Mouse (Mus musculus): Measurements from ENCODE around the gene Alg14. TPM values are rescaled to one million over a fixed set of nuclear protein-coding genes. Genes with fewer than 3 reads are reported as not detected.

Gene Alg14
- polyA plus RNA-seq, 1 experiment, result 20.2 TPM

DNA sequence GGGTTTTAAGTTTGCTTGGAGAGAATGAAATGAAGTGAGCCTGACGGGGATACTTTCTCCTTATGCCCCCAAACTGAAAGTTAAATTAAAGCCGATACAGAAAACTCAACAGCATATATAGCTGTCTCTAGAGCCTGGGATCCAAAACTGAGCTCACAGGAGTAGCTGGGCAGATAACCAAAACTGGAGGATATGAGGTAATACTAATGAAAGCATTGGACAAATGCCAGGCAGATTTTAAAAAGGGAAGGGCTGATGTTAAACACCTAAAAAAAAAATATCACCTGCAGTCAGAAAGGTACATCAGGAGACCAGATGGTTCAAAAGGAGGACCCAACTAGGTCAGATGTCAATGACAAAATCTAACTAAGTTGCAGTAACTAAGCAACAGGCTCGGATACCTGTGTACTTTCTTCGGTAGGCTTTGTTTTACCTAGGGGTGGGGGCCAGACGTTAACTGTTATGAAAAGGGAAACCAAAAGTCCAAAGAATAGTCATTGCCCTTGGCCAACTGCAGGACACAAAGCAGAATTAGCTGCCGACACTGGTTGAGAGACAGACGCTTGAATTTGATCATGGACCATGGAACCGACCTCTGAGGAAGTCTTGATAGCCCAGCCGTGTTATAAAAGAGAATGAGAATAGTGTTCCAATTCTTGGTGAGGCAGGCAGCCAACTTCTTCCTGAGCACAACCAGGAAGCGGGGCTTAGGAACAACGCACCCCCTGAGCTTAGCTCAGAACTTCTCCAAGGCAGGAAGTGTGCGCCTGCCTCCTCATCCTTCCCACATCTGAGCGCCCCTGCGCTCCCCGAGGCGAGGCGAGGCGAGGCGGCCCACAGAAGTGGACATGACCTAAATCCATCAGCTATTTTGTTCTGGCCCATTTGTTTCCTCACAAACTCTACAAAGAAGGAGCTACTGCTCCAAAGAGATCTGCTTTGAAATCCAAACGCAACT is 32.8 kb upstream of the Alg14 start:
- TF ChIP-seq CTCF (IDR thresholded peaks at IDR 0.05; ENCODE audit: extremely low read depth, insufficient read depth, low read length), result no peak
- 0 out of 2 replicates have a peak, but pooled peaks have one; percentile 12 for TF ChIP-seq POLR2A (IDR thresholded peaks at IDR 0.05; ENCODE audit: extremely low read depth, insufficient read depth, low read length)
- Histone ChIP-seq H3K4me1 (ENCODE audit: control insufficient read depth, insufficient read depth, low read length) (peaks cover 3% of the 10 kb centered on the region; the same call in 1 of the 2 replicates), H3K4me3 (ENCODE audit: insufficient read depth, low read length) (no peak overlapping the region), H3K27ac (ENCODE audit: insufficient read depth, low read length) (peak overlapping the region; percentile 64)

DNA sequence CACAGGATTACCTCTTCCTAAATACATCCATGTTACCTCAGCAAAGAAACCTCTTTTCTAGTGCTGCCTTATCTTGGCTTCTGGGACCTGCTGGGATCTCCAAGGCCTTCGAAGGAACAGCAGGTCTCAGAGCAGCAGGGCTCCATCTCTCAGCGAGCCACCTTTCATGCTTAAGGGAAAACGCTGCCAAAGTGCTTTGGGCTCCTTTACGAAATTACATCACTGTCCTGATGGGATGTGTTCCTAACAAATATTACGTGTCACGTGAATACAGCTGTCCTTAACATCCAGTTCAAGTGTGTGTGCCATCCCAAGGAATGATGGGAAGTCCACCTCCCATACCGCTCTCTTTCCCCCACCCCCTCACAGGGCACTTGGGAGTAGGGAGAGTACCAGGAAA is 31.5 kb upstream of the Alg14 start:
- no peak overlapping the region for H3K4me3 ChIP-seq (ENCODE audit: insufficient read depth, low read length)
- TF ChIP-seq CTCF (IDR thresholded peaks at IDR 0.05; ENCODE audit: extremely low read depth, insufficient read depth, low read length) (no peak), POLR2A (IDR thresholded peaks at IDR 0.05; ENCODE audit: extremely low read depth, insufficient read depth, low read length) (no peak)
- H3K4me1 ChIP-seq (ENCODE audit: control insufficient read depth, insufficient read depth, low read length), result peaks cover 3% of the 10 kb centered on the region; the same call in 1 of the 2 replicates
- no peak overlapping the region for H3K27ac ChIP-seq (ENCODE audit: insufficient read depth, low read length)

DNA sequence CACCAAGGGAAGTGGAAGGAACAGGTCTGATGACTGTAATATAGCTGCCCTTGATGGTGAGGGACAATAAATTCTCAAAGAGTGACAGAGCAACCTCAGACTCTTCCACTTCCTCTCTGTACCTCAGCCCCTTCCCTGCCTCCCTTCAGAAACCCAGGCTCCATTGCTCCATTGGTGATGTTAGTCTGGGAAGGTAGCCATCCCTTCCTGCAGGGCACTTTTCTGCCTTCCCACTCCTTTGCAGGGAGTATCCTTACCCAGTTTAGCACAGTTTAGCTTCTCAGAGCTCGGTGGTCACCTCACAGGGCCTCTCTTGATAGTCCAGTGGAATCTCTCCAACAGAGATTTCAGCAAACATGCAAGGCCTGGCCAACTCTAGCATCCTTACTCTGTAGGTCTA is 30.7 kb upstream of the Alg14 start:
- no peak overlapping the region for H3K4me3 ChIP-seq (ENCODE audit: insufficient read depth, low read length)

DNA sequence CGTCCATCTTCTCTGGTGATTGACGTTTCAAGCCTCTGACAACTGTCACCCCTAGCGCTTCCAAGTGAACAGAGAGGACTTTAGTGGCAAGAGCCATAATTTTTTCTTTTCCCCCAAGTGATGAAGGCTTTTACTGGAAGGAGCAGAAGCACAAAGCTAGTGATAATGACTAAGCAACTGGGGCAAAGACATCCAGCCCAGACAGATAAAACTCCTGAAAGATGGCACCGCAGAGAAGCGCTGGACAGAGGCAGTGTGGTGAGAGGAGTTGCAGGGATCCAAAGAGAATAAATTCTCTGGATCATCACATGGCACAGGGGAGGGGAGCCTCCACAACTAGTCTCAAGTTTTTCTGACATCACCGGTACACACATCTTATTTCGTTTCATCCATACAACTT is 30.3 kb upstream of the Alg14 start:
- Histone ChIP-seq H3K4me3 (ENCODE audit: insufficient read depth, low read length) (0 out of 2 replicates have a peak overlapping the region, but pooled peaks have one; percentile 8), H3K4me1 (ENCODE audit: control insufficient read depth, insufficient read depth, low read length) (peaks cover 3% of the 10 kb centered on the region; the same call in 1 of the 2 replicates), H3K27ac (ENCODE audit: insufficient read depth, low read length) (no peak overlapping the region)
- TF ChIP-seq CTCF (IDR thresholded peaks at IDR 0.05; ENCODE audit: extremely low read depth, insufficient read depth, low read length), result no peak
- no peak for TF ChIP-seq POLR2A (IDR thresholded peaks at IDR 0.05; ENCODE audit: extremely low read depth, insufficient read depth, low read length)

More for the DNA sequence above, 30.7 kb upstream of the Alg14 start:
- peaks cover 3% of the 10 kb centered on the region; the same call in 1 of the 2 replicates for H3K4me1 ChIP-seq (ENCODE audit: control insufficient read depth, insufficient read depth, low read length)
- no peak overlapping the region for H3K27ac ChIP-seq (ENCODE audit: insufficient read depth, low read length)
- TF ChIP-seq CTCF (IDR thresholded peaks at IDR 0.05; ENCODE audit: extremely low read depth, insufficient read depth, low read length), result no peak
- TF ChIP-seq POLR2A (IDR thresholded peaks at IDR 0.05; ENCODE audit: extremely low read depth, insufficient read depth, low read length), result no peak

DNA sequence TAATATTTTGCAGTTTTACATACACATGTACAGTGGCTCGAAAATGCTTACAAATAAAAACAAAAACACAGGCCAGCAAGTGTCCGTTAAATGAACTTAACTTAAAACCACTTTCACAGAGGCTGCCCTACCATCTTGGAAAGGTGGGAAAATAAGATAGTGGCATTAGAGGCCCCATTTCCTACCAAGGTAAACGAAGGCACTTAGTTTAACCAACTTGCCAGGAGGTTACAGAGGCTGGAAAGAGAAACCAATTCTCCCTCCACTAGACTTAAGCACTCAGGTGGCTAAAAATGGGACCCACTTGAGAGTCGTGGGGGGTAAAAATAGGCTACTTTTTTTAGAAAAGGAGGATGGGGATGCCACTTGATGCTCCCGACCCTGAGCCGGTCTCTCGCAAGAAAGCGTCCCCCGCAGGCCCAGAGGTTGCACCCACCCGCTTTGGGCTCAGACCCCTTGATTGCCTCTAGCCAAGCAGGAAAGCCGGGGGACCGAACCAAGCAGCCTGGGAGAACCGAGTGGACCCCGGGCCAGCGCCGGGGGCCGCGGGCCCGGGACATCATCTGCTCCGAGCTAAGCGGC is 29.5 kb upstream of the Alg14 start:
- Histone ChIP-seq H3K4me3 (ENCODE audit: insufficient read depth, low read length) (peak overlapping the region; percentile 63), H3K4me1 (ENCODE audit: control insufficient read depth, insufficient read depth, low read length) (peaks cover 3% of the 10 kb centered on the region; the same call in 1 of the 2 replicates), H3K27ac (ENCODE audit: insufficient read depth, low read length) (no peak overlapping the region)
- TF ChIP-seq POLR2A (IDR thresholded peaks at IDR 0.05; ENCODE audit: extremely low read depth, insufficient read depth, low read length), result no peak
- no peak for TF ChIP-seq CTCF (IDR thresholded peaks at IDR 0.05; ENCODE audit: extremely low read depth, insufficient read depth, low read length)

DNA sequence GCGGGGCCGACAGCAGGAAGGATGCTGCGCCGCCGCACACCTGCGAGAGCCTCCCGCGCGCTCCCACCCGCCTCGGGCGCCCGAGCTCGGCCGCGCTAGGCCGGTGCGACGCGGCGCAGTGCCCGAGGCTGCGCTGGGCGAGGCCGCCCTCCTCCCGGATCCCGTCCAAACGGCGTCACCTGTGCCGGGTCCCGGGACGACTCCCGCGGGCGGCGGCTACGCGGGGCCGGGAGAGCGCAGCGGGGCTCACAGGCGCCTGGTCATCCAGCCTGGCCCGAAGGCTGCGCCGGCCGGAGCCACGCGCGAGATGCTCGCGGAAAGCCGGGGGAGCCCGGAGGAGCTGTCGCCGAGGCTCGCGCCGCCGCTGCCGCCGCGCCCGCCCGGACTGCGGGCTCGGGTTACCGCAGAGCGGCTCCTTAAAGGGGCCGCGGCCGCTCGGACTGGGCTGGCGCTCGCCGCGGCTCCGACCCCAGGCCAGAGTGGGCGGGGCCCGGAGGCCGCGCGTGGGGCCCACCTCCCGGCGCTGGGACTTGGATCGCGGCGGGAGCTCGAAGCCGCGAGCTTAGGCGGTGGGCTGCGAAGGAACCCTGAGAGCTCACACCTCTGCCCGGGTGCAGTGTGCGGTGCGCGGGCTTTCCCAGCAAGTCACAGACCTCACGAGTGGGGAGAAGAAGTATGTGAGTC is 28.9 kb upstream of the Alg14 start:
- H3K27ac ChIP-seq (ENCODE audit: insufficient read depth, low read length), result peak overlapping the region; percentile 53
- TF ChIP-seq CTCF (IDR thresholded peaks at IDR 0.05; ENCODE audit: extremely low read depth, insufficient read depth, low read length) (no peak), POLR2A (IDR thresholded peaks at IDR 0.05; ENCODE audit: extremely low read depth, insufficient read depth, low read length) (no peak)
- H3K4me3 ChIP-seq (ENCODE audit: insufficient read depth, low read length), result peak overlapping the region; percentile 63
- peaks cover 3% of the 10 kb centered on the region; the same call in 1 of the 2 replicates for H3K4me1 ChIP-seq (ENCODE audit: control insufficient read depth, insufficient read depth, low read length)

DNA sequence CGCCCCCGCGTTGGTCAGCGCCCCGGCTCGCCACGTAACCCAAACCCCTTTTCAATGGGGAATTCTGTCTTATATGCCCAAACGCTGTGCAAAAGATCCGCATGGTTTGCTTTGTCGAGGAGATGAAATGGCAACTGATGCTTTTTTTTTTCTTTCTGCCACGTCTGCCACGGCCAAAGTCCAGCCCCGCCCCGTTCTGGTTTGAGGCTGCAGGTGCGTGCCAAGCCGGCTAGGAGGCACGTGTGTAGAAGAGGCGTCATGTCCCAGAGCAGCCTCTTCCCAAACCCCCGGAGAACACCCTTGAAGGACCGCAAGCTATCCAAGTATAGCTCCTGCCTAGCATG is 28.4 kb upstream of the Alg14 start:
- H3K4me3 ChIP-seq (ENCODE audit: insufficient read depth, low read length), result peak overlapping the region; percentile 63
- H3K4me1 ChIP-seq (ENCODE audit: control insufficient read depth, insufficient read depth, low read length), result peaks cover 2% of the 10 kb centered on the region; the same call in 1 of the 2 replicates
- TF ChIP-seq POLR2A (IDR thresholded peaks at IDR 0.05; ENCODE audit: extremely low read depth, insufficient read depth, low read length) (no peak), CTCF (IDR thresholded peaks at IDR 0.05; ENCODE audit: extremely low read depth, insufficient read depth, low read length) (no peak)
- H3K27ac ChIP-seq (ENCODE audit: insufficient read depth, low read length), result peak overlapping the region; percentile 53

DNA sequence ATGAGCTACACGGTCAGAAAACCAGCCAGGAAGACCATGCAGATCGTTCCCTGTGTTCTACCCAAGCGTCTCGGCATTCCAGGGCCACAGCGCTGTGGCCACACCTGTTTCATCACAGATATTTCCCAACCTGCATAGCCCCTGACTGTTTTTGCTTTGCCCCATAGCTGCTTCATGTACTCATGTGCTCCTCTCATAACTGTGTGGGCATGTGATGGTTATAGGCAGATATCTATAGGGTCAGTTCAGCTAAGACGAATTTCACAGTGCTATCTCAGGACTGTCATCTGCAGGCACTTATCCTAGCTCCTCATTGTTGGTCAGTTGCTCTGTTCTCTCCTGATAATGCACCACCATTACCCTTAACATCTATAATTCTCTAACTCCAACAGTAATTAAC is 27.3 kb upstream of the Alg14 start:
- peaks cover 2% of the 10 kb centered on the region; the same call in 1 of the 2 replicates for H3K4me1 ChIP-seq (ENCODE audit: control insufficient read depth, insufficient read depth, low read length)
- TF ChIP-seq CTCF (IDR thresholded peaks at IDR 0.05; ENCODE audit: extremely low read depth, insufficient read depth, low read length) (no peak), POLR2A (IDR thresholded peaks at IDR 0.05; ENCODE audit: extremely low read depth, insufficient read depth, low read length) (no peak)
- no peak overlapping the region for H3K4me3 ChIP-seq (ENCODE audit: insufficient read depth, low read length)
- no peak overlapping the region for H3K27ac ChIP-seq (ENCODE audit: insufficient read depth, low read length)

DNA sequence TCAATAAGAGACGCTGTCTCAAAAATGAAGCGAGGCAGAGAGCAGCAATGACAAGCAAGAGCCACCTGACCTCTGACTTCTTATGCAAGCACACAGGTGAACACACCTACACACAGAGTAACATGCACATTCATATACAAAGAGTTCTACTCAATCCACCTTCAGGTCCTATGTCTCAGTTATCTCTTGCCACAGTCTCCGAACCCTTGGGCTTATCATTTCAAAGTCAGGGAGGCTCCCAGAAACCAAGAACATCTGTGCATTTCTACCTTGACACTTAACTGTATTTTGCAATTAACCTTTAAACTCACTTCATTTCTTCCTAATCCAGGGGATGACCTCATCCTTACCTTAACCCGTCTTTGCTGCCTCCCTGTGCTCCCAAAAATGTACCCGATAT is 24.3 kb upstream of the Alg14 start:
- Histone ChIP-seq H3K4me1 (ENCODE audit: control insufficient read depth, insufficient read depth, low read length) (no peaks in the 10 kb centered on the region), H3K27ac (ENCODE audit: insufficient read depth, low read length) (no peak overlapping the region), H3K4me3 (ENCODE audit: insufficient read depth, low read length) (no peak overlapping the region)
- TF ChIP-seq CTCF (IDR thresholded peaks at IDR 0.05; ENCODE audit: extremely low read depth, insufficient read depth, low read length), result no peak
- TF ChIP-seq POLR2A (IDR thresholded peaks at IDR 0.05; ENCODE audit: extremely low read depth, insufficient read depth, low read length), result no peak

Measured in cortical plate, adult 2 months (tissue).